Mouse (Mus musculus) lung, postnatal 0 days (tissue): ENCODE results near the gene Rp9.
"Not testable (repeated sequence)": the region's sequence is repeated elsewhere in the genome, so short reads cannot be mapped to it uniquely, and the experiment has no call there.

Experiments
- CTCF ChIP-seq: IDR thresholded peaks from 2 replicates; pipeline ENCODE4 v1.5.1; 2016; ENCODE audit warnings: antibody characterized with exemption, mild to moderate bottlenecking
- EP300 ChIP-seq: IDR thresholded peaks from 2 replicates; pipeline ENCODE4 v1.6.1; 2016; ENCODE audit warnings: antibody characterized with exemption, mild to moderate bottlenecking, control low read depth

- TF ChIP-seq CTCF, EP300: not testable (repeated sequence)
These were observed 66.0 kb downstream of the Rp9 start for GRCm38 (mm10) chr9:22403501-22403900.
